Mouse (Mus musculus) MEL (cell line): ENCODE measurements around the gene Cgnl1. TPM values are rescaled to one million over a fixed set of nuclear protein-coding genes. Genes with fewer than 3 reads are reported as not detected.

Source experiments
- DNase-seq: peaks from one replicate; pipeline ENCODE4 v3.0.0; 2011; ENCODE audit warnings: low read depth, low spot score
- H3K27ac ChIP-seq: 2 replicates; pipeline ENCODE4 v1.5.1; 2012; ENCODE audit warnings: low read depth, mild to moderate bottlenecking, control low read depth, low read length, moderate library complexity; ENCODE audit not compliant: control insufficient read depth
- H3K27me3 ChIP-seq, 2 experiments: fragments of 150-350 bp in 1 of 2; sonication (generic) in 1 of 2; 2 replicates each; pipeline ENCODE4 v1.6.1; 2012; ENCODE audit warnings: low read length in 2 of 2, mild to moderate bottlenecking in 2 of 2, improper control_type of control experiment in 1 of 2, moderate library complexity in 1 of 2; ENCODE audit not compliant: insufficient read depth in 2 of 2, control insufficient read depth in 1 of 2
- H3K36me3 ChIP-seq, 2 experiments: 2 replicates each; pipeline ENCODE4 v1.6.1; 2012 to 2014; ENCODE audit warnings: low read length in 2 of 2, improper control_type of control experiment in 1 of 2, inconsistent platforms in 1 of 2, mild to moderate bottlenecking in 1 of 2; ENCODE audit not compliant: insufficient read depth in 2 of 2, control insufficient read depth in 1 of 2
- H3K4me1 ChIP-seq, 2 experiments: fragments of 150-350 bp in 1 of 2; sonication (generic) in 1 of 2; 2 replicates each; pipeline ENCODE4 v1.6.1; 2012; ENCODE audit warnings: low read length in 2 of 2, improper control_type of control experiment in 1 of 2, mild to moderate bottlenecking in 1 of 2; ENCODE audit not compliant: insufficient read depth in 2 of 2, control insufficient read depth in 1 of 2
- H3K4me3 ChIP-seq, 2 experiments: fragments of 150-350 bp in 1 of 2; sonication (generic) in 1 of 2; 2 replicates each; pipeline ENCODE4 v1.5.1; 2012; ENCODE audit warnings: low read depth in 2 of 2, low read length in 2 of 2, mild to moderate bottlenecking in 2 of 2, moderate library complexity in 2 of 2, control low read depth in 1 of 2, improper control_type of control experiment in 1 of 2; ENCODE audit not compliant: control insufficient read depth in 1 of 2, insufficient read depth in 1 of 2
- H3K79me2 ChIP-seq: 2 replicates; pipeline ENCODE4 v1.6.1; 2012; ENCODE audit warnings: mild to moderate bottlenecking, low read length, moderate library complexity; ENCODE audit not compliant: control insufficient read depth, poor library complexity, insufficient read depth
- H3K9ac ChIP-seq: 2 replicates; pipeline ENCODE4 v1.6.1; 2012; ENCODE audit warnings: low read depth, mild to moderate bottlenecking, control low read depth, low read length, moderate library complexity; ENCODE audit not compliant: control insufficient read depth, poor library complexity, severe bottlenecking
- H3K9me3 ChIP-seq: fragments of 150-350 bp; sonication (generic); replicated peaks from 2 replicates; pipeline ENCODE4 v1.6.1; 2012; ENCODE audit warnings: mild to moderate bottlenecking, low read length, improper control_type of control experiment, moderate library complexity; ENCODE audit not compliant: insufficient read depth
- CHD1 ChIP-seq: IDR thresholded peaks from 2 replicates; pipeline ENCODE4 v1.6.1; 2012; ENCODE audit warnings: low read depth, mild to moderate bottlenecking, inconsistent platforms, low read length, improper control_type of control experiment
- ELF1 ChIP-seq: IDR thresholded peaks from 2 replicates; pipeline ENCODE4 v1.6.1; 2014; ENCODE audit warnings: low read depth, mild to moderate bottlenecking, inconsistent platforms, low read length, improper control_type of control experiment, moderate library complexity
- GABPA ChIP-seq: IDR thresholded peaks from 2 replicates; pipeline ENCODE4 v1.6.1; 2012; ENCODE audit warnings: low read depth, mild to moderate bottlenecking, inconsistent platforms, low read length, improper control_type of control experiment, moderate library complexity
- GATA1 ChIP-seq: IDR thresholded peaks from 2 replicates; pipeline ENCODE4 v1.6.1; 2011; ENCODE audit warnings: low read depth, low read length, improper control_type of control experiment
- MAFK ChIP-seq: IDR thresholded peaks from 2 replicates; pipeline ENCODE4 v1.6.1; 2011; ENCODE audit warnings: low read depth, mild to moderate bottlenecking, low read length, improper control_type of control experiment, borderline replicate concordance
- MAX ChIP-seq: IDR thresholded peaks from 2 replicates; pipeline ENCODE4 v1.6.1; 2011; ENCODE audit warnings: low read length, improper control_type of control experiment
- MAZ ChIP-seq: IDR thresholded peaks from 2 replicates; pipeline ENCODE4 v1.6.1; 2012; ENCODE audit warnings: low read depth, mild to moderate bottlenecking, inconsistent platforms, low read length, improper control_type of control experiment
- MEF2A ChIP-seq: IDR thresholded peaks from 2 replicates; pipeline ENCODE4 v1.6.1; 2014; ENCODE audit warnings: low read depth, mild to moderate bottlenecking, inconsistent platforms, low read length, improper control_type of control experiment; ENCODE audit not compliant: poor library complexity, insufficient replicate concordance, severe bottlenecking; ENCODE audit errors: extremely low read depth
- MYB ChIP-seq: IDR thresholded peaks from 2 replicates; pipeline ENCODE4 v1.6.1; 2011; ENCODE audit warnings: mild to moderate bottlenecking, low read depth, low read length, improper control_type of control experiment
- MYC ChIP-seq: IDR thresholded peaks from 2 replicates; pipeline ENCODE4 v1.6.1; 2011; ENCODE audit warnings: low read depth, mild to moderate bottlenecking, low read length, improper control_type of control experiment, moderate library complexity
- NELFE ChIP-seq: IDR thresholded peaks from 2 replicates; pipeline ENCODE4 v1.6.1; 2011; ENCODE audit warnings: low read depth, low read length, improper control_type of control experiment
- POLR2AphosphoS5 ChIP-seq: IDR thresholded peaks from 2 replicates; pipeline ENCODE4 v1.6.1; 2012; ENCODE audit warnings: low read depth, borderline replicate concordance, mild to moderate bottlenecking, inconsistent platforms, low read length, moderate library complexity, mixed read lengths
- SIN3A ChIP-seq: IDR thresholded peaks from 2 replicates; pipeline ENCODE4 v1.6.1; 2012; ENCODE audit warnings: low read length, improper control_type of control experiment, inconsistent platforms
- TBP ChIP-seq: IDR thresholded peaks from 2 replicates; pipeline ENCODE4 v1.8.0; 2011; ENCODE audit warnings: low read depth, low read length, improper control_type of control experiment
- USF2 ChIP-seq, 2 experiments: IDR thresholded peaks; 2 replicates each; pipeline ENCODE4 v1.6.1; 2011 to 2012; ENCODE audit warnings: improper control_type of control experiment in 2 of 2, low read length in 2 of 2, borderline replicate concordance in 1 of 2, inconsistent platforms in 1 of 2, low read depth in 1 of 2, mild to moderate bottlenecking in 1 of 2; ENCODE audit not compliant: insufficient read depth in 1 of 2
- ZC3H11A ChIP-seq: IDR thresholded peaks from 2 replicates; pipeline ENCODE4 v1.6.1; 2012; ENCODE audit warnings: low read depth, mild to moderate bottlenecking, inconsistent platforms, low read length, improper control_type of control experiment
- ZKSCAN1 ChIP-seq: IDR thresholded peaks from 2 replicates; pipeline ENCODE4 v1.6.1; 2012; ENCODE audit warnings: low read depth, mild to moderate bottlenecking, inconsistent platforms, low read length, improper control_type of control experiment, moderate library complexity
- ZNF384 ChIP-seq: IDR thresholded peaks from 2 replicates; pipeline ENCODE4 v1.6.1; 2012; ENCODE audit warnings: low read depth, mild to moderate bottlenecking, inconsistent platforms, low read length, improper control_type of control experiment
- polyA plus RNA-seq, 2 experiments: library from polyadenylated mRNA; stranded (reverse) in 1 of 2; unstranded in 1 of 2; fragments of >175 nt in 1 of 2; fragments of >200 nt in 1 of 2; gene quantifications; 2 replicates each; pipeline versions ENCODE4 v1.2.1 to v1.2.4; 2012; ENCODE audit warnings: low replicate concordance in 2 of 2, low read depth in 1 of 2; ENCODE audit not compliant: insufficient read length in 2 of 2, insufficient read depth in 1 of 2, missing spikeins in 1 of 2
- total RNA-seq: library from RNA; depleted of rRNA; stranded (reverse); fragments of 300-350 nt; gene quantifications from 2 replicates; pipeline ENCODE4 v1.2.3, GENCODE M21; 2012

Cgnl1 gene
- total and polyA plus RNA-seq, 3 experiments: 0.19 to 0.70 TPM; not detected in 1

GRCm38 (mm10) chr9:71591106-71591505 is 180.3 kb downstream of the Cgnl1 start:
- H3K9ac ChIP-seq: no peak overlapping the region
- no peak for DNase-seq
- TF ChIP-seq ELF1: no peak
- TF ChIP-seq CHD1: no peak
- TF ChIP-seq NELFE: no peak
- TF ChIP-seq MAFK: no peak
- no peak for TF ChIP-seq ZC3H11A
- no peak for TF ChIP-seq MAZ
- no peak for TF ChIP-seq USF2 (IDR thresholded peaks at IDR 0.05; ENCODE audit: borderline replicate concordance in 1 of 2, insufficient read depth in 1 of 2, low read depth in 1 of 2, low read length in 2 of 2)
- TF ChIP-seq MAX: no peak
- TF ChIP-seq TBP: no peak
- no peak for TF ChIP-seq MYB
- no peak for TF ChIP-seq MEF2A
- TF ChIP-seq ZKSCAN1: no peak
- peaks cover 2 to 3% of the 10 kb centered on the region in 2 experiments; a peak in 2 of 4 replicates for H3K27me3 ChIP-seq
- H3K36me3 ChIP-seq: no peaks in the 10 kb centered on the region
- H3K4me1 ChIP-seq: peaks cover 0 to 7% of the 10 kb centered on the region in 2 experiments; a peak in 1 of 4 replicates
- no peaks in the 10 kb centered on the region for H3K9me3 ChIP-seq
- H3K27ac ChIP-seq: no peak overlapping the region
- H3K4me3 ChIP-seq: no peak overlapping the region
- H3K79me2 ChIP-seq: no peaks in the 10 kb centered on the region

GRCm38 (mm10) chr9:71589771-71590170 is 181.6 kb downstream of the Cgnl1 start:
- Histone ChIP-seq H3K27ac (no peak overlapping the region), H3K36me3 (no peaks in the 10 kb centered on the region), H3K4me3 (no peak overlapping the region), H3K27me3 (peaks cover 0 to 3% of the 10 kb centered on the region in 2 experiments; a peak in 1 of 4 replicates), H3K79me2 (no peaks in the 10 kb centered on the region), H3K9me3 (no peaks in the 10 kb centered on the region), H3K9ac (no peak overlapping the region), H3K4me1 (peaks cover 0 to 7% of the 10 kb centered on the region in 2 experiments; a peak in 1 of 4 replicates)
- TF ChIP-seq ZNF384: no peak
- DNase-seq: no peak

GRCm38 (mm10) chr9:71588930-71589592 is 182.3 kb downstream of the Cgnl1 start:
- DNase-seq: no peak
- H3K9me3 ChIP-seq: no peaks in the 10 kb centered on the region
- H3K4me3 ChIP-seq: no peak overlapping the region
- TF ChIP-seq POLR2AphosphoS5 (no peak), ZC3H11A (no peak), GABPA (no peak), MAFK (no peak), SIN3A (no peak), GATA1 (no peak), MAZ (no peak), MYC (no peak)
- TF ChIP-seq, all 39 proteins: peak for 0
- Histone ChIP-seq H3K4me1 (peaks cover 0 to 7% of the 10 kb centered on the region in 2 experiments; a peak in 1 of 4 replicates), H3K27ac (no peak overlapping the region), H3K36me3 (no peaks in the 10 kb centered on the region), H3K27me3 (no peaks in the 10 kb centered on the region), H3K79me2 (no peaks in the 10 kb centered on the region), H3K9ac (no peak overlapping the region)
